Mouse (Mus musculus) retina, postnatal 1 day (tissue): Measurements from ENCODE around the gene Styxl1.

ENCODE experiments used
- DNase-seq: peaks from one replicate; pipeline ENCODE4 v3.0.0-alpha.2; 2012

Gene Styxl1

DNA sequence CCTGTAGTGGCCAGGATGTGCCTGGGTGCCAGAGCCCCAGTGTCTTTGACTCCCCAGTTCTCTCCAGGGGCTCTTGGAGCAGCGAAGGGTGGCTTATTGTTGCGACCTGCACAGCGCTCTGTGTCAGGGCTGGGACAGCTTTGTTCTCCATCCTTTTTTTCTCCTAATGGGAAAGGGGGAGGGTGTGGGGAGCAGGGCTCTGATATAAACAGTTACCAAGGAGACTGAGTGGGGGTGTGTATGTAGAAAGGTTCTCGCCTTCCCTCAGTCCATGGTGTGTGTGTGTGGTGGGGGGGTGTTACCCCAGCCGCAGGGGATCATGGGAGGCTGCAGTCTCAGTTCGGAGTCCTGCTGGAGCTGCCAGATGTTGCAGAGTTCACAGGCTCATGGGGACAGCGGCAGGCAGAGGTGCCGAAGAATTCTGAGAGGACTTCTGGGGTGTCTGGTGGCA is 52.8 kb downstream of the Styxl1 start:
- peak; percentile 84 for DNase-seq

DNA sequence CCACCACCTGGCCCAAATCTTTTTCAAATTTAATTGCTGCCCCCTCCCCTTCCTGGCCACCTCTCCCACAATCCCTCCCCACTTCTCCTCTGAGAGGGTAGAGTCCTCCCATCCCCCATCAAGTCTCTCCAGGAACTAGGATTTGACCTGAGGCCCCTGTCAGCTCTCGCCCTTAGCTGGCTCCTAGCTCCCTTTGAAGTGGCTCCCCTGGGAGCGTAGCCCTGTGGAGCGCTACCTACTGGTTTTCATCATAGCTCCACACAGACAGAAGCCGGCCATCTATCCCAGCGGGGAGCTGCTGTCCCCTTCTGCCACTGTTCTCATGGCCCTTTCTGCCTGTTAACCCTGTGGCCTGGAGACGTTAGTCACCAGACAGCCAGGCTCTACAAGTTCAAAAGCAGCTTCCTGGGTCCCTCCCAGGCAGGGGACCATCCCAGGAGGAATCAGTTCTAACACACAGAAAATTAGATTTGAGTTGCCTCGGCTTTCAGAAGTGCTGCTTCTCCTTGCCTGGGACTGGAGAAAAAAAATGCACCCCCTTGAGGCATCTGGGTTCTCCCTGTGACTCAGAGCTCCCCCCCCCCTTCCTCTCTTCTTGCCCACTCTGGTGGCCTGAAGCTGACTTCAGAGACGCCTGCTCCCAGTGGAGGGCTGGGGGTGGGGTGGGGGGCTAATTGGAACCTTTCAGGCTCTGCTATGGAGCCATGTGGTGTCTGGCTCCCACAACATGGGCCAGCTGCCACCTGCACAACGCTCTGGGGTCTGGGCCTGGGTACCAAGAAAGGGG is 53.5 kb downstream of the Styxl1 start:
- DNase-seq = peak; percentile 74

GRCm38 (mm10) chr5:135723165-135723751 is 54.9 kb downstream of the Styxl1 start:
- DNase-seq = no peak

GRCm38 (mm10) chr5:135722121-135722520 is 56.1 kb downstream of the Styxl1 start:
- DNase-seq = no peak

DNA sequence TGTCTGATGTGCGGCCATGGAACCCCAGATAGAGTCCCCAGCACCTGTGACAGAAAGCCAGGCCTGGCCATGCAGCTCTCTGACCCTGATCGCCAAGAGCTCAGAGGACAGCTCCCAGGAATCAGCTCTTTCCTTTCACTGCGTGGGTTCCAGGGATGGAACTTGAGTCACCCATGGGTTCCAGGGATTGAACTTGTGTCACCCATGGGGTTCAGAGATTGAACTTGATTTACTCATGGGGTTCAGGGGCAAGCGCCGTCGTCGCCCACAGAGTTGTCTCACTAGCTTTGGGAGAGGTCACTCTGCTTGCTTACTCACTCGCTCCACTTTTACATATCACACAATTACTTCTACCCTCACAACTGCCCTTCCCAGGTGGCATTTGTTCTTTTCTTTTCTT is 57.1 kb downstream of the Styxl1 start:
- DNase-seq = no peak

DNA sequence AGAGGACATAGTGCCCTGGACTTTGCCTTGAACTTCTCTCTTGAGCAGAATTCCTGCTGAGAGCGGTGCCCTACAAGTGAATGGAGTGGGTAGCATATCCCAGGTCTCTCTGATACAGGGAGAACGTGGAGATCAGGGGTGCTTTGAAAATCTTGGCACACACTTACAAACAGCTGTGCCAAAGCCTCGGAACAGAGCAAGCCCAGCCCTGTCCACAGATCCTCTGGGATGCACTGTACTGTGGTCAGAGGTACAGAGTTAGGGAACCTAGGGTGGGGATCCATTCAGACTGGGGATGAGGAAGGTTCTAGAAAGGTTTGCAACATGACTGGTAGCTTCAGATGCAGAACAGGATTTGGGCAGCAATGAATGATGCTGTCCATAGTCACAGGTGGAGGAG is 58.1 kb downstream of the Styxl1 start:
- DNase-seq = no peak

DNA sequence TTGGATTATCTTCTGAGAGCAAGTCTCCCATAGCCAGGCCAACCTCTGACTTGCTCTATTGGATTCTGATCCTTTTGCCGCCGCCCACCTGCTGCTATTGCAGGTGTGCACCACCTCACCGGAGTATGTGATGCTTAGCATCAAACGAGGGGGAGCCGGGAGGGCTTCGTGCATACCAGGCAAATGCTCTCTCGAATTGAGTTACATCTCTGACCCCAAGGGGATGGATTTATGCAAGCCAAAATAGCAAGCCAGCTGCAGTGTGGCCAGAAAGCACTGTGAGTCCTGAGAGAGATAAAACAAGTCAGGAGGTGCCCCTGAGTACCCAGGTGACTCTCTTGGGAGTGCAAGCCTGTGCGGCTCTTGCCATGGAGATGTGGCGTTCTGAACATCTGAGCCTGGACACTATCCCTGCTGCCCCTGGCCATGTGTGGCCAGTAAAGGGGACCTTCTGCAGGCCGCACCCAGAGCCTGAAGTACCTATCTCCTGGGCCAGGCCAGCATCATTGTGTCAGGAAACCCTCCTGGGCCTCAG is 58.5 kb downstream of the Styxl1 start:
- no peak for DNase-seq

GRCm38 (mm10) chr5:135715624-135716023 is 62.6 kb downstream of the Styxl1 start:
- DNase-seq = no peak

DNA sequence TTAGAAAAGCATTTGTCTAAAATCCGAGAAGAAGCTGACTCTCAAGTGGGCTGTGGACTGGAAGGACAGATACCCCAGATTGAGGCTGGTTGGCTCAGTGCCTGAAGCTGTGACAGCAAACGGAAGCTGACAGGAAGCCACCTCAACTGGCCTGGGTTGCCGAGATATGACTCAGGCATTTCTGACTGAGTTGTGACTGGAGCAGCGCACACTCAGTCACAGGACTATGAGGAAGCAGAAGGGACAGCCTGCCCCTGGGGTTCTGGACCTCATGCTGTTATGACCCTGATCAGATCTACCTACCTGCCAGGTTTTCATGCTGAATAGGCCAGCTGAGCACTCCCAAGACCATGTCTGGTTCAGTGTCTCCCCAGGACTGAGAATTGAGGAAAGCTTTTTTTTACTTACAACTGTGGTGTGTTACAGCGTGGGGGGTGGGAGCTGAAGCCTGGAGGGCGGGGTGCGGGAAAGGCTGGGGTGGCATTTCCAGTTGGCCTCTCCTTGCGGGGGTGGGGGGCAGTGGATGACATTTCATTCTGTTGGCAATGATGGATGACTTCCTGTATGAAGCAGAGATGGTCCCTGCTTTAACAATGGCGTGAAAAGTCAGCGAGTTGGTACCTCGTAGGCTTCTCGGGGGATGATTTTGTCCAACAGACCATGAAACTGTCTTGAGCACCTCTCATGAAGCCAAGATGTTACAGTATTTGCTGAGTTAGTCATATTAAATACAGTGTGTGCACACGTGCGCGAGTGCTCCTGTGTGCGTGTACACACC is 64.6 kb downstream of the Styxl1 start:
- peak; percentile 39 for DNase-seq

- DNase-seq = no peak
These were observed 65.4 kb downstream of the Styxl1 start for GRCm38 (mm10) chr5:135712803-135713202.

- no peak for DNase-seq
These were observed 66.4 kb downstream of the Styxl1 start for GRCm38 (mm10) chr5:135711582-135712355.

GRCm38 (mm10) chr5:135710599-135711214 is 67.5 kb downstream of the Styxl1 start:
- no peak for DNase-seq

GRCm38 (mm10) chr5:135709716-135710115 is 68.5 kb downstream of the Styxl1 start:
- no peak for DNase-seq

- DNase-seq = no peak
These were observed 70.3 kb downstream of the Styxl1 start for GRCm38 (mm10) chr5:135707855-135708254.

- DNase-seq = no peak
These were observed 71.1 kb downstream of the Styxl1 start for GRCm38 (mm10) chr5:135707039-135707438.

DNA sequence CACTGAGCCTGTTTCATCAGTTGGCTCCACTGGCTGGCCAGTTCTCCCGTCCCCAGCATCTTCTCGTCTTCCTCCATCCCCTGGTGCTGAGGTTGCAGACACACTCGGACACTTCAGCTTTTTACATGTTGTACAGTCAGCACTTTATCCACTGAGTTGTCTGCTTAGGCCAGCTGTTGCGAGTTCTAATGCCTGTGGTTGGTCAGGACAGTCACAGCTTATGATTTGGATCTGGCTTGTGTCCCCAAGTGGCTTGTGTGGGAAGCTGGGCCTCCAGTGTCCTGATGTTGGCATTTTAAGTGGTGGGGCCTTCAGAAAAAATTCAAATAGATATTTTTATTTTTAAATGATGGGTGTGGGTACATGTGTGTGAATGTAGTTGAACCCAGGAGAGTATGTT is 72.8 kb downstream of the Styxl1 start:
- DNase-seq = no peak

GRCm38 (mm10) chr5:135703431-135703830 is 74.8 kb downstream of the Styxl1 start:
- no peak for DNase-seq

DNA sequence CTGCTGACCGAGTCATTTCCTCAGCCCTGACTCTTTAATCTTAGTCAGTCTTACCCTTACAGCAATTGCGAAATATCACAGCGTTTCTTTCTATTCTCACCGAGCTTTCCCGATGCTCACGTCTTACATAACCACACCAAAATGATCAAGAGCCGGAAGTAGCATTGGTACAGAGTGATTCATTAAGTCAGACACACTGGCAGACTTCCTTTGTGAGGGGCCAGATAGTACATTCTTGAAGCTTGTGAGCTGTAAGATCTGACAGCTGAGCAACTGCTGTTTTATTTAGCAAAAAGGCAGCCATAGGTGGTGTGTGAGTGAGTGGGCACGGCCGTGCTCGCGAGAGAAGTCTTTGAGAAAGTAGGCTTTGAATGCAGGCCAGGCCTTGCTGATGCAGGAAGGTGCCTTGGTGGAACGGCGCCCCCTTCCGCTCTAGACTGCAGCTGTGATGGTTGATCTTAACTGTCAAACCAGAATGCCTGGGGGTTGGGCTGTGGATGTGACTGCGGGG is 75.4 kb downstream of the Styxl1 start:
- no peak for DNase-seq

DNA sequence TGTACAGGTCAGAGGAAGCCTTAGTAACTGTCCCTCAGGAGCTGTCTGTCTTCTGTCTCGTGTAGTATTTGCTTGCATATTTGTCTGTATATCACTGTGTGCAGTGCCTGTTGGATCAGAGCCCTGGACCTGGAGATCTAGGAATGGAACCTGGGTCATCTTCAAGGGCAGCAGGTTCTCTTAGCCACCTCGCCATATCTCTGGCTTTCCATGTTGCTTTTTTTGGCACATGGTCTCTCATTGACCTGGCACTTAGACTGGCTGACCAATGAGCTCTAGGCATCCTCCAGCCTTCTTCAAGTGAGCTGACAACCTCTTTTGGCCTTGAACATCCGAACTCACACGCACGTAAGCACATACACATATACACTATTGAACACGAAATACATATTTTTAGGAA is 76.0 kb downstream of the Styxl1 start:
- no peak for DNase-seq

DNA sequence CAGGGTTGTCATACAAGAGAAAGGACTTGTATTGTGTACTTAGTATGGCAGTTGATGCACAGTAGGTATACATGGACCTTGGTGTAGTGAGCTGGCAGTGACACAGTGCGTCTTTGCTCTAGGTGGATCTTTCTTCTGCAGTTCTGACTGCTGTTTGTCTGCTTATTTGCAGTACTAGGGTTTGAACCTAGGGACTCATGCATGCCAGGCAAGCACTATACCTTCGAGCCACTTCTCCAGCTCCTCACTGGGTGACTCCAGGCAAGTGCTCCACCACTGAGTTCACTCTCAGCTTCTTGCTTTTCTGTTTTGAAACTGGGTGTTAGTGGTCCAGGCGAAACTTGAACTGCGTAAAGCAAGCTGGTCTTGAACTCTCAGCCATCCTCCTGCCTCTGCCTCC is 76.6 kb downstream of the Styxl1 start:
- no peak for DNase-seq

DNA sequence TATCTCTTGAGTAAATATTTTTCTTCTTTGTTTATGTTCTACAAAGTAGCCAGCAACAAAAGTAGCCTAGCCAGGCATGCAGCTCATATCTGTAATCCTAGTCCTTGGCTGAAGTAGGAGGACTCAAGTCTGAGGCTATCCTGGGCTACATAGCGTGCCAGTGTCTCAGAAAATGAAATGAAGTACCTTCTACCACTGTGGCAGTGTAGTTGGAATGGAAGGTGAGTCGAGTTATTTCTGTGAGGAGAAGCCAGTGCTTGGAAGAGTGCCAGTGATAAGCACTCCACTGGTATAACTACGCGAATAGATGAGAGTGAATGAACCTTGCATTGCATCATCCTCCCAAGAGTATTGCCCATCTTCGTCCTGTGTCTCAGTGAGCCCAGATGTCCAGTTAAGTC is 80.5 kb downstream of the Styxl1 start:
- DNase-seq = no peak
